8 mouse cellular contexts compared by ENCODE assay signal in the genomic region with DNA sequence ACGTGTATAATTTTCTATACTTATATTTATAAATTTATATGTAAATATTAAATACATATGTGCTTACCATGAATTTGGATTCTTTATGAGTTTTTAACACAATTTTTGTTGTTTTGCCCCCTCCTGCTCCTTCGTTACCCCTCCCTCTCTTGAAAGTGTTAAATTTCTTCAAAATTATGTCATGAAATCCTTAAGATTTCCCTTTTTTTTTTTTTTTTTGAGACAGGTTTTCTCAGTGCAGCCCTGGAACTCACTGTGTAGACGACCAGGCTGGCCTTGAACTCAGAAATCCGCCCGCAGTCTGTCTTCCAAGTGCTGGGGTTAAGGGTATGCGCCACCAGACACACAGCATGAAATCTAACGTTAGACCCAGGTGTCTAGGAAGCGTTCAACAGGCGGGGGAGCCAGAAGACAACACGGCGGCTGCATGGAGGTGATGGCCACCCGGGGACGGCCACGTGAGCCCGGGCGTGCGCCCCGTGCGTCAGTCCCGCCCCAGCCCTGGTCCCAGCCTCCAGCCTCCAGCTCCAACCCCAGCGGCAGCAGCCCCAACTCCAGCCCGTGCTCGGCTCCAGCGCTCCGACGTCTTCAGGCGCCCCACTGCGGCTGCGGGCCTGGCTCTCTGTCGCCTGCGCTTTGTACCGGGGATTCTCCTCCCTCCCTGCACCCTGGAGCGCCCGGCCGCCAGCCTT. TPM values are rescaled to one million over a fixed set of nuclear protein-coding genes. Genes with fewer than 3 reads are reported as not detected.
A peak's percentile ranks its signal among the peaks of the same experiment; 100 is the strongest.
DNase-seq lines count a peak whose midpoint lies in the region; ATAC-seq and TF ChIP-seq lines count a peak whose summit lies in the region.

Eef2k (plus strand) TSS at position 487 of the 692 bp plus-strand sequence.

- peak; percentile 79 for TF ChIP-seq CTCF in intestine, postnatal 0 days (IDR thresholded peaks at IDR 0.05; ENCODE audit: low read depth)
- TF ChIP-seq CTCF in spleen, adult 2 months (IDR thresholded peaks at IDR 0.05; ENCODE audit: extremely low read depth, insufficient read depth, insufficient read length, insufficient replicate concordance): peak; percentile 45; the same call in 1 of the 2 replicates

- peak within 1 kb of the TSS; percentile 92 for H3K27ac ChIP-seq in embryonic facial prominence, embryonic 10.5 days (replicated peaks)
- H3K27ac ChIP-seq in intestine, postnatal 0 days (ENCODE audit: low read depth, low read length): peak within 1 kb of the TSS; percentile 93
- peak within 1 kb of the TSS; percentile 89 for H3K27ac ChIP-seq in limb, embryonic 10.5 days
- peak within 1 kb of the TSS; percentile 88 for H3K27ac ChIP-seq in midbrain, embryonic 12.5 days (replicated peaks)
- peak within 1 kb of the TSS; percentile 63 for H3K27ac ChIP-seq in spleen, adult 2 months (ENCODE audit: insufficient read depth, low read length)

- peak within 1 kb of the TSS; percentile 90 for H3K4me3 ChIP-seq in embryonic facial prominence, embryonic 10.5 days
- H3K4me3 ChIP-seq in intestine, postnatal 0 days (ENCODE audit: low read depth, low read length): peak within 1 kb of the TSS; percentile 89
- peak within 1 kb of the TSS; percentile 66 for H3K4me3 ChIP-seq in limb, embryonic 10.5 days
- peak within 1 kb of the TSS; percentile 64 for H3K4me3 ChIP-seq in midbrain, embryonic 12.5 days
- peak within 1 kb of the TSS; percentile 79 for H3K4me3 ChIP-seq in spleen, adult 2 months (ENCODE audit: extremely low read depth, insufficient read depth, insufficient read length)

- peaks cover 30% of the 10 kb centered on the region for H3K4me1 ChIP-seq in embryonic facial prominence, embryonic 10.5 days
- no peaks in the 10 kb centered on the region; the same call in 1 of the 2 replicates for H3K4me1 ChIP-seq in intestine, postnatal 0 days (replicated peaks; ENCODE audit: control insufficient read depth, insufficient read depth, low read length)
- H3K4me1 ChIP-seq in limb, embryonic 10.5 days: peaks cover 31% of the 10 kb centered on the region
- H3K4me1 ChIP-seq in midbrain, embryonic 12.5 days: peaks cover 18% of the 10 kb centered on the region
- H3K4me1 ChIP-seq in spleen, adult 2 months (ENCODE audit: control insufficient read depth, insufficient read depth, insufficient read length): peaks cover 4% of the 10 kb centered on the region; the same call in 1 of the 2 replicates

- peaks cover 10% of the 10 kb centered on the region for H3K36me3 ChIP-seq in embryonic facial prominence, embryonic 10.5 days (replicated peaks)
- 0 out of 2 replicates have a peak, but pooled peaks cover 5% of the 10 kb centered on the region for H3K36me3 ChIP-seq in intestine, postnatal 0 days (ENCODE audit: control insufficient read depth, insufficient read depth)
- H3K36me3 ChIP-seq in limb, embryonic 10.5 days: peaks cover 9% of the 10 kb centered on the region
- H3K36me3 ChIP-seq in midbrain, embryonic 12.5 days: no peaks in the 10 kb centered on the region
- no peaks in the 10 kb centered on the region for H3K36me3 ChIP-seq in spleen, adult 2 months (ENCODE audit: control insufficient read depth, insufficient read depth, low read length)

- H3K4me2 ChIP-seq in intestine, postnatal 0 days (replicated peaks; ENCODE audit: low read depth): peak within 1 kb of the TSS; percentile 93
- H3K4me2 ChIP-seq in midbrain, embryonic 12.5 days (replicated peaks): peak within 1 kb of the TSS; percentile 66

- H3K27me3 ChIP-seq in embryonic facial prominence, embryonic 10.5 days (replicated peaks; ENCODE audit: low read depth, poor library complexity, severe bottlenecking): peaks cover 30% of the 10 kb centered on the region
- H3K27me3 ChIP-seq in intestine, postnatal 0 days (replicated peaks; ENCODE audit: control insufficient read depth, insufficient read depth, low read length): no peaks in the 10 kb centered on the region
- H3K27me3 ChIP-seq in limb, embryonic 10.5 days (ENCODE audit: low read depth, poor library complexity, severe bottlenecking): peaks cover 18% of the 10 kb centered on the region
- H3K27me3 ChIP-seq in midbrain, embryonic 12.5 days: peaks cover 18% of the 10 kb centered on the region
- no peaks in the 10 kb centered on the region for H3K27me3 ChIP-seq in spleen, adult 2 months (ENCODE audit: control insufficient read depth, insufficient read depth, low read length)

- TF ChIP-seq POLR2A in spleen, adult 2 months (IDR thresholded peaks at IDR 0.05; ENCODE audit: low read depth, low read length): no peak

- H3K9me3 ChIP-seq in embryonic facial prominence, embryonic 10.5 days: no peaks in the 10 kb centered on the region
- no peaks in the 10 kb centered on the region for H3K9me3 ChIP-seq in intestine, postnatal 0 days (ENCODE audit: control insufficient read depth)
- H3K9me3 ChIP-seq in limb, embryonic 10.5 days (replicated peaks): no peaks in the 10 kb centered on the region
- H3K9me3 ChIP-seq in midbrain, embryonic 12.5 days: no peaks in the 10 kb centered on the region

- WGBS in embryonic facial prominence, embryonic 10.5 days: 3% methylated on average over 35 of the region's 35 CpGs
- WGBS in intestine, postnatal 0 days: 4% methylated on average over 34 of the region's 35 CpGs
- 3% methylated on average over 35 of the region's 35 CpGs for WGBS in limb, embryonic 10.5 days
- WGBS in midbrain, embryonic 12.5 days: 3% methylated on average over 34 of the region's 35 CpGs
- WGBS in spleen, adult 2 months: 4% methylated on average over 34 of the region's 35 CpGs

- peak; percentile 96 for DNase-seq in 416B (ENCODE audit: low read depth)
- DNase-seq in adrenal gland, postnatal 14 days: peak; percentile 94
- DNase-seq in embryonic facial prominence, embryonic 10.5 days (ENCODE audit: low spot score): peak; percentile 95
- DNase-seq in gonadal fat pad, adult 2 months (ENCODE audit: low read depth): no peak
- DNase-seq in limb, embryonic 10.5 days (ENCODE audit: low spot score): peak; percentile 93
- DNase-seq in spleen, adult 2 months (ENCODE audit: low read depth in 1 of 2, low spot score in 2 of 2): peak; percentile 79 to 80

- H3K9ac ChIP-seq in intestine, postnatal 0 days (ENCODE audit: low read depth, low read length): peak within 1 kb of the TSS; percentile 77
- peak within 1 kb of the TSS; percentile 64 for H3K9ac ChIP-seq in midbrain, embryonic 12.5 days (replicated peaks)

- peak; percentile 94 for ATAC-seq in intestine, postnatal 0 days
- peak; percentile 91 for ATAC-seq in midbrain, embryonic 12.5 days (ENCODE audit: low FRiP score, low read depth)

RNA-seq across cellular contexts. Expression of gene Eef2k, which starts in this region (rescaled TPM):
- 22.4 and 25.4 TPM in 2 replicates for total RNA-seq in adrenal gland, postnatal 14 days (2021)
- 33.8 and 34.5 TPM in 2 replicates for polyA plus RNA-seq in embryonic facial prominence, embryonic 10.5 days (2016; fragmentation: Nextera tagmentation; extraction: Ambion mirVana)
- 25.5 and 25.6 TPM in 2 replicates for polyA plus RNA-seq in gonadal fat pad, adult 2 months (2012; rRNA removed)
- polyA plus RNA-seq in intestine, postnatal 0 days (2015; fragmentation: Nextera tagmentation; extraction: Ambion mirVana): 14.1 and 14.2 TPM in 2 replicates
- 21.3 and 23.5 TPM in 2 replicates for polyA plus RNA-seq in limb, embryonic 10.5 days (2016; fragmentation: Nextera tagmentation; extraction: Ambion mirVana)
- 27.9 and 29.6 TPM in 2 replicates for polyA plus RNA-seq in midbrain, embryonic 12.5 days (2016; fragmentation: Nextera tagmentation; extraction: Ambion mirVana)
- 15.8 and 18.4 TPM in 2 replicates for polyA plus RNA-seq in spleen, adult 2 months (2012; rRNA removed)
